Mouse (Mus musculus) hindbrain, embryonic 16.5 days (tissue): ENCODE measurements around the gene Ccdc43. TPM values are rescaled to one million over a fixed set of nuclear protein-coding genes. Genes with fewer than 3 reads are reported as not detected.
A peak's percentile ranks its signal among the peaks of the same experiment; 100 is the strongest.
"Not testable (repeated sequence)": the region's sequence is repeated elsewhere in the genome, so short reads cannot be mapped to it uniquely, and the experiment has no call there.

Experiments
- ATAC-seq: fragments of 200-750 bp; cut with Nextera tagmentation; 2 replicates; pipeline ENCODE4 v1.8.0; 2017; ENCODE audit warnings: moderate TSS enrichment, moderate library complexity
- H3K27ac ChIP-seq: fragments of 300-500 bp; sonication (generic); 2 replicates; pipeline ENCODE4 v1.5.1; 2014; ENCODE audit warnings: low read depth, mild to moderate bottlenecking, control low read depth, low read length, moderate library complexity
- H3K27me3 ChIP-seq: fragments of 300-500 bp; sonication (generic); replicated peaks from 2 replicates; pipeline ENCODE4 v1.6.1; 2014; ENCODE audit warnings: low read length; ENCODE audit not compliant: control insufficient read depth, insufficient read depth
- H3K36me3 ChIP-seq: fragments of 300-500 bp; sonication (generic); 2 replicates; pipeline ENCODE4 v1.6.1; 2014; ENCODE audit warnings: mild to moderate bottlenecking, low read length, moderate library complexity, mixed read lengths; ENCODE audit not compliant: control insufficient read depth, insufficient read depth
- H3K4me1 ChIP-seq: fragments of 300-500 bp; sonication (generic); 2 replicates; pipeline ENCODE4 v1.6.1; 2014; ENCODE audit warnings: low read depth, low read length; ENCODE audit not compliant: control insufficient read depth, insufficient read depth
- H3K4me2 ChIP-seq: fragments of 300-500 bp; sonication (generic); 2 replicates; pipeline ENCODE4 v1.6.1; 2014; ENCODE audit warnings: mild to moderate bottlenecking, low read length, control low read depth, moderate library complexity
- H3K4me3 ChIP-seq: fragments of 300-500 bp; sonication (generic); 2 replicates; pipeline ENCODE4 v1.5.1; 2014; ENCODE audit warnings: mild to moderate bottlenecking, low read length, control low read depth, moderate library complexity
- H3K9ac ChIP-seq: fragments of 300-500 bp; sonication (generic); 2 replicates; pipeline ENCODE4 v1.6.1; 2014; ENCODE audit warnings: low read depth, mild to moderate bottlenecking, control low read depth, low read length, moderate library complexity
- H3K9me3 ChIP-seq: fragments of 300-500 bp; sonication (generic); 2 replicates; pipeline ENCODE4 v1.6.1; 2014; ENCODE audit warnings: mild to moderate bottlenecking, low read length, moderate library complexity; ENCODE audit not compliant: control insufficient read depth
- WGBS: fragments of 180-500 bp; shearing (Covaris S2); extraction: QIAGEN DNeasy Blood & Tissue Kit; methylation state at CpG from one replicate; pipeline ENCODE4 v1.1.7; 2014; 5-methylcytosine and 5-hydroxymethylcytosine counted together
- polyA plus RNA-seq: library from polyadenylated mRNA; unstranded; fragments of >200 nt; fragmentation: Nextera tagmentation; extraction: Ambion mirVana; gene quantifications from 2 replicates; pipeline ENCODE4 v1.2.1, GENCODE M21; 2015

Gene Ccdc43
- polyA plus RNA-seq, 1 experiment from 2014 or later: 33.3 TPM

DNA sequence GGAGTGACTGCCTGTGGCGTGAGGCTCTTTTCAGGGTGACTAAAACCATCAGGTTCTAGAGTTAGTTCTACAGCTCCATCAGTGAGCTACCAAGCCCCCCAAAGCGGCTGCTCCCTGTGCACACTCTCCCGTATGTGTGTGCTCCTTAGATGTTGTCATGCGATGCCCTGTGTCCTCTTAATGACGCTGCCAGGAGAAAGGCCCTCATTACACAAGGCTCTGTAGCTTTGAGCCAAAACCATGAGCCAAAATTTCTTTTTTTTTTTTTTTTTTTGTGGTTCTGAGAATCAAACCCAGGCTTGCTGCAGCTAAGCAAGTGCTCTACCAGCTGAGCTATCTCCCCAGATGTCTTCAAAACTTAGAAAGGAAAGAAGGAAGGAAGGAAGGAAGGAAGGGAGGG, 35.6 kb upstream of the Ccdc43 start:
- Histone ChIP-seq H3K9me3 (no peaks in the 10 kb centered on the region), H3K36me3 (no peaks in the 10 kb centered on the region), H3K9ac (no peak overlapping the region), H3K27ac (no peak overlapping the region), H3K4me1 (no peaks in the 10 kb centered on the region), H3K27me3 (no peaks in the 10 kb centered on the region), H3K4me3 (no peak overlapping the region), H3K4me2 (no peak overlapping the region)
- ATAC-seq: no peak
- WGBS: 71% methylated on average over 5 of the region's 5 CpGs

DNA sequence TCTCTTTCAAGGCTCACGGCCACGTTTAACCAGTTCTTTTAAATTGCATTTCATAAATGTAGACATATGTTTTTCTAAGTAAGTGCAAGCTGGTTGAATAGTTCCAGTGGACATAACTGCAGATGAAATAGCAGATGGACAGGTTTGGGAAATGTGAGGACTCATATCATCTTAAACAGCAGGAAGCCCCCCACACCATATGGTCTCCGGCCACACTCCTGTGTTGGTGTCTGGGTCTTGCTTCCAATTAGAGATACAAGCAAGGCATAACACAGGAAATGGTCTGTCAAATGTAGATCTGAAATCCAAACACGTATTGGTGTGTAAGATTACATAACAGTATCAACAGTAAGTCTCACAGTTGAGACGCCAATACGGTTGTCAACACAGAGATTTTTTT, 33.8 kb upstream of the Ccdc43 start:
- Histone ChIP-seq H3K36me3 (no peaks in the 10 kb centered on the region), H3K4me1 (no peaks in the 10 kb centered on the region), H3K27ac (no peak overlapping the region), H3K4me3 (no peak overlapping the region), H3K9me3 (no peaks in the 10 kb centered on the region), H3K27me3 (no peaks in the 10 kb centered on the region), H3K4me2 (no peak overlapping the region), H3K9ac (no peak overlapping the region)
- no peak for ATAC-seq
- 84% methylated on average over 6 of the region's 6 CpGs for WGBS

DNA sequence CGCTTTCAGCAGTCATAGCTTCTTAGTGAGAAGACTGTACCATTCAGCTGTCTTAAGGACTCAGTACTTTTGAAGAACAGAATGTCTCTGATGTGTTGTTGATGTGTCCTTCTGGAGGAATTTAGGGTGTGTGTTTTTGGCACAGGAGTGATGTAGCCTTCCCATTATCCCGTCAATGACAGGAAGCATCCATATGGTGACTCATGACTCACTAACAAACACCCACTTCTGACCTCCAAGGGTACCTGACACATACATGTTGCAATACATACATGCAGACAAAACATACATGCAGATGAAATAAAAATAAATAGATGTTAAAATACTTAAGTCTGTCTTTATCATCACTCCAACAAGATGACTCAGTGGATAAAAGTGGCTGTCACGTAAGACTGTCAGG, 32.3 kb upstream of the Ccdc43 start:
- Histone ChIP-seq H3K4me2 (no peak overlapping the region), H3K27ac (no peak overlapping the region), H3K9me3 (no peaks in the 10 kb centered on the region), H3K9ac (no peak overlapping the region), H3K4me3 (no peak overlapping the region), H3K4me1 (no peaks in the 10 kb centered on the region), H3K27me3 (no peaks in the 10 kb centered on the region), H3K36me3 (no peaks in the 10 kb centered on the region)
- WGBS: 93% methylated on average over 3 of the region's 3 CpGs
- ATAC-seq: no peak

DNA sequence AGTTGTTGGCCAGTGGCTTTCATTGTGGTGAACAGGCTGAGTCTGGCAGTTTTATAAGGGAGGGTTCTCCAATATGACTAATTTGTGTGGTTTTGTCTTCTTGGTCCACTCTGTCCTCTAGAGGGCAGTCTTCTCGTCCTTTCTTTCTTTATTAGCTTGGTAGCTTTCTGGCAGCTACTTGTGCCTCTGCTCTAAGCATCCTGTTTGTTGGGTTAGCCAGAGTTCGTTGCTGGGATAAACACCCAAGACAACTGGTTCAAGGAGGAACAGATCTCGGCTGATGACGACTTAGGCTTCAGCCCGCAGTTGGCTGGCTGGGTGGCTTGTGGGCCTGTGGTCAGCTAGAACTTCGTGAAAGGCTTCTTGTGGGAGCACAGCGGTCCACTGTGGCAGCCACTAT, 31.0 kb upstream of the Ccdc43 start:
- Histone ChIP-seq H3K27ac (no peak overlapping the region), H3K4me2 (no peak overlapping the region), H3K36me3 (no peaks in the 10 kb centered on the region), H3K9me3 (no peaks in the 10 kb centered on the region), H3K4me1 (no peaks in the 10 kb centered on the region), H3K9ac (no peak overlapping the region), H3K27me3 (no peaks in the 10 kb centered on the region), H3K4me3 (no peak overlapping the region)
- ATAC-seq: no peak
- WGBS: 37% methylated on average over 7 of the region's 7 CpGs

DNA sequence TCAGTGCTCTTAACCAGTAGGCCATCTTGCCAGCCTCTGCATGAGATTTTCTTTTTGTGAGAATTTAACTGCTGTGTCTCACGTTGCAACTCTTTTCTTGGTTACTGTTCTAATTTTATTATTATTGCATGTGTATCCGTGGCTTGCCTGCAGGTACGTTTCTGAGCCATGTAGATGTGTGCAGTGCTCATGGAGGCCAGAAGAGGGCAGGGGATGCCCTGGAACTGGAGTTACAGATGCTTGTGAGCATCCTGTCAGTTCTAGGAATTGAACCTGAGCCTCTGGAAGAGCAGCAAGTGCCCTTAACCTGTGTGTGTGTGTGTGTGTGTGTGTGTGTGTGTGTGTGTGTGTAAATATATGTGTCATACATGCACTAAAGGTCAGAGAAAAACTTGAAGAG, 28.0 kb upstream of the Ccdc43 start:
- ATAC-seq: no peak
- Histone ChIP-seq H3K4me2 (no peak overlapping the region), H3K9me3 (no peaks in the 10 kb centered on the region), H3K4me1 (no peaks in the 10 kb centered on the region), H3K27ac (no peak overlapping the region), H3K27me3 (no peaks in the 10 kb centered on the region), H3K36me3 (no peaks in the 10 kb centered on the region), H3K4me3 (no peak overlapping the region), H3K9ac (no peak overlapping the region)
- WGBS: 26% methylated on average over 3 of the region's 3 CpGs

DNA sequence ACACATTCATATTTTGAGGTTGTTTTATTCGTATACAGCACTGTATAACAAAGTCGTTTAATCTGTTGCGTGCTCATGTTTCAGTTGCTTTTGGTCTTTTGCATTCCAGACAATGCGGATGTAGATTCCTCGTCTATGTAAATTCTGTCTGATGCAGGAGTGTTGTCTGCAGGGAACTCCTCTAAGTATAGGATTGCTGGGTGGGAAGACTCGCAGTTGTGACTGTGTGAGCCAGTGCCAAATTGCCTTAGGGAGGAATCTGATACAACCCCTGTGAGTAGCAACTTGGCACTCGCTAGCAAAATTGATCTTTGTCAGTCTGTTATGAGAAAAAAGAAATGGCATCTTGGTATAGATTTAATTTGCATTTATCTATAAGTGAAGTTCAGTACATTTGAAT, 18.6 kb upstream of the Ccdc43 start:
- no peak overlapping the region for H3K4me2 ChIP-seq
- no peak overlapping the region for H3K9ac ChIP-seq
- no peak overlapping the region for H3K4me3 ChIP-seq
- H3K4me1 ChIP-seq: no peaks in the 10 kb centered on the region
- H3K9me3 ChIP-seq: no peaks in the 10 kb centered on the region; the same call in none of the 2 replicates
- H3K27ac ChIP-seq: no peak overlapping the region
- WGBS: 80% methylated on average over 7 of the region's 7 CpGs
- no peak for ATAC-seq
- no peaks in the 10 kb centered on the region for H3K36me3 ChIP-seq
- H3K27me3 ChIP-seq: no peaks in the 10 kb centered on the region

DNA sequence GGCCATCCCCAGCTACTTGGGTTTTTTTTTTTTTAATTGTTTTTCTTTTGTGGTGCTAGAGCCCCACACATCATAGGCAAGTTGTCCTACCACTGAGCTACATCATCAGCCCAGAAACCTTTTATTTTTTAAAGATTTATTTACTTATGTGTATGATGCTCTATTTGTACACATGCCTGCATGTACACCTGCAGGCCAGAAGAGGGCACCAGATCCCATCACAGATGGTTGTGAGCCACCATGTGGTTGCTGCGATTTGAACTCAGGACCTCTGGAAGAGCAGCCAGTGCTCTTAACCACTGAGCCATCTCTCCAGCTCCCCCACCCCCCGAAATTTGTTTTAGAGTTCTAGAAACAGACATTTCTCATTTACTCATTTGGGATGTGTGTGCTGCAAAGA, 17.0 kb upstream of the Ccdc43 start:
- ATAC-seq, H3K27ac ChIP-seq, H3K9me3 ChIP-seq, H3K36me3 ChIP-seq, H3K4me3 ChIP-seq, H3K9ac ChIP-seq, H3K4me1 ChIP-seq, H3K4me2 ChIP-seq, H3K27me3 ChIP-seq: not testable (repeated sequence)
- 87% methylated on average over 2 of the region's 2 CpGs for WGBS

DNA sequence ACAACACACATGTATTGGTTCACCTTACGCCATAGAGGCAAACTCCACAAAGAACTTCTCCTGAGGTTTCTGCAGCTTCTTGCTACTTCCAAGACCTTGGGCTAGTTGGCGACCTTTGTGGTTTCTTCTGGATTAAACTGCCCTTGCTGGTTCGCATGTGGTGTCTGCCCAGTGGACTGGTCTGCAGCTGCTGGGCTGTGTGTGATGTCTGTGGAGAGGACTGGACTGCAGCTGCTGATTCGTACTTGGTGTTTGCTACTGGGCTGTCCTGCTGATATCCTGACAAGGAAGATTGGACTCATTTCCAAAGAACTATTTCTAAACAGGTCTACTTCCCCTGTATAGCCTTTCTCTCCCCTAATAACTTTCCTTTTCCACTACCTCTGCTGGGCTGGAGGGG, 14.8 kb upstream of the Ccdc43 start:
- ATAC-seq: no peak
- Histone ChIP-seq H3K9ac (no peak overlapping the region), H3K4me2 (no peak overlapping the region), H3K36me3 (no peaks in the 10 kb centered on the region), H3K4me1 (no peaks in the 10 kb centered on the region), H3K4me3 (no peak overlapping the region), H3K27ac (no peak overlapping the region), H3K27me3 (no peaks in the 10 kb centered on the region), H3K9me3 (no peaks in the 10 kb centered on the region; the same call in 1 of the 2 replicates)
- 91% methylated on average over 4 of the region's 4 CpGs for WGBS

DNA sequence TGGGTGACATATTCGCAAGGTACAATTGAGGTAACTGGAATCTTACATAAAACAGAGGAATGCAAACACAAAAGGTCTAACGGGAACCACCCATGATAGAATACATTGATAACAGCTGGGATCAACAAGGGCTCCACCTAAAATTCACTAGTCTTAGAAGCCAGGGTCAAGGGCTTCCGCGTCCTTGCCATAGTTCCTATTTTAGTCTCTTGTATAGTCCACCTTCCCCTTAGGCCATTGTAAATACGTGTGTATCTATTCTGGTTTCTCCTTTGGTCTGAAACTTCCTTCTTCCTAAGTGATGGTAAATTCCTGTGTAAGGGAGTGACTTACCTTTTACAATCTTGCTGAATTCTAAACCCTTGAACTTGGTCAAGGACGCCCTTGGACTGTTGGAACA, 4.6 kb upstream of the Ccdc43 start:
- not testable (repeated sequence) for H3K27me3 ChIP-seq, H3K4me1 ChIP-seq, H3K27ac ChIP-seq, H3K4me3 ChIP-seq, H3K36me3 ChIP-seq, H3K9me3 ChIP-seq, H3K9ac ChIP-seq, ATAC-seq, H3K4me2 ChIP-seq
- 95% methylated on average over 6 of the region's 6 CpGs for WGBS

DNA sequence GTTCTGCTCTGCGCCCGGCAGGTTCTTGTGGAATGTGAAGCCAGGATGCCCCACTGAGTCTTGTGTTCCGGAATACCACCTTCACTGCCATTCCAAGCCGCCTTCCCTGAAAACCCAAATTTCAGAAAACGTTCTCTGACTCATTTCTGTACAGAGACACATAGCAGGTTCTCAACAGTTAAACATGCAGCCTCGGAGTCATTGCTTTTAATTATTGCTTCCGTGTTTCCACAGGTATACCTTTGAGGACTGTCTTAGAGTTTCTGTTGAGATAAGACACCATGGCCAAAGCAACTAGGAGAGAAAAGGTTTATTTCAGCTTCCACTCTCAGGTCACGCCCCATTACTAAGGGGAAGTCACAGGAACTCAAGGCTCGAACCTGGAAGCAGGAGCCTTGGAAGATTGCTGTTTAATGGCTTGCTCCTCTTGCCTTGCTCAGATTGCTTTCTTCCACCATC, 465 bp upstream of the Ccdc43 start:
- H3K27ac ChIP-seq: peak overlapping the region; percentile 88
- WGBS: 16% methylated on average over 9 of the region's 9 CpGs
- H3K4me2 ChIP-seq: peak overlapping the region; percentile 60
- H3K9ac ChIP-seq: peak overlapping the region; percentile 88
- peak overlapping the region; percentile 80 for H3K4me3 ChIP-seq
- no peak for ATAC-seq
- no peaks in the 10 kb centered on the region for H3K9me3 ChIP-seq
- peaks cover 16% of the 10 kb centered on the region for H3K4me1 ChIP-seq
- no peaks in the 10 kb centered on the region for H3K27me3 ChIP-seq
- H3K36me3 ChIP-seq: peaks cover 4% of the 10 kb centered on the region
